Mouse (Mus musculus) gastrocnemius, adult 8-10 months (tissue): Measurements from ENCODE around the gene Gm20388. TPM values are rescaled to one million over a fixed set of nuclear protein-coding genes. Genes with fewer than 3 reads are reported as not detected.
A peak's percentile ranks its signal among the peaks of the same experiment; 100 is the strongest.

Experiments used
- DNase-seq, 2 experiments: peaks; one replicate each; pipeline ENCODE4 v3.0.0; 2022; ENCODE audit warnings: low spot score in 2 of 2
- total RNA-seq, 4 experiments: library from RNA; stranded (reverse); gene quantifications; 2 replicates each; pipeline ENCODE4 v1.2.4; 2022

Gene Gm20388
- total RNA-seq, 4 experiments from 2014 or later = 4.4 to 20.0 (median 7.9) TPM; not detected in 1

DNA sequence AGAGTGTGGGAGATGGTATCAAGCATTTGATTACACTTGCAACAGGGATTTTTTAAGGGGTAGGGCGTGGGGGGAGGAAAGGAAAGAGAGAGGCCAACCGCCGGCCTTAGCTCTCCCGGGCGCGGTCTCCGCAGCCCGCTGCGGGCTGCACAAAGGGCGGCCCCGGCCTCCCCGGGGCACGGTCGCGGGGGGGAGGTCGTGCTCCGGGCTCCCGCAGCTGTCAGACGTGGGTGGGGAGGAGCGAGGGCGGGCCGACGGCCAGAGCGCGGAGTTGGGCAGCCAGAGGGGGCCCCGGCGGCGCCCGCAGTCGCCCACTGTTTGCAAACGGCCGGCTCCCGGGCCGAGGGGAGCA, 576.7 kb downstream of the Gm20388 start:
- peak in 1 of 2 experiments; percentile 46 for DNase-seq

DNA sequence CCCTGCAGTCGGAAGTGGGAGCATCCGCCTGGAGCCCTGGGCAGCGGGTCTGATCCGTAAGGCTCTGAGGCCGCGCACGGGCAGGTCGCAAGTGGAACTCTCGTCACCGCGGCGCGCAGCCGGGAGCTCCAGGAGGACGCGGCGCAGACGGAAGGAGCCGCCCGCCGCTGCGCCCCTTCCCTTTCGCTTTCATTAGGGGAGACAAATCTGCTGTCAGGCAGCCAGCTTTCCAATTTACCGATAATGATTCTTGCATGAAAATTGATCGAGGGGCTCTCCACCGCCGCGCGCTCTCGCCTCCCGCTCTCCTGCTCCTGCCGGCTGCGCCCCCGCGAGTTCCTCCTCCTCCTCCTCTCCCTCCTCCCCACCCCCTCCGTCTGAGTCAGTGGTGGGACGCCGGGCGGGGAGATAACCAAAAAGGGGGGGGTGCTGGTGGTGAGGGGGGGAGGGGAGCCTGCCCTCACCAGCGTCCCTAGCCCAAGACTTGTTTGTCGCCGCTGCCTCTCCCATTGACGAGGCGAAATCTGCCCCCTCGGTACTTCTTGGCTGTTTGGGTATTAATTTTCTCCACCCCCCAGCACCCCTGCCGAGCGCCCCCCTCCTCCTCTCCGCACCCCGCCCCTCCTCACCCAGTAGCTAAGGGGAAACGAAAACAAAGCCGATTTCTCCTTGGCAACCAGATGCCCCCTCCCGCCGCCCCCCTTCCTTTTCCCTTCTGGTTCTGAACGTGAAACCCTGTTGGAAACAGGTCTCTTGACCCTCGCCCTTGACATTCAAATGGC, 577.3 kb downstream of the Gm20388 start:
- DNase-seq = no peak

DNA sequence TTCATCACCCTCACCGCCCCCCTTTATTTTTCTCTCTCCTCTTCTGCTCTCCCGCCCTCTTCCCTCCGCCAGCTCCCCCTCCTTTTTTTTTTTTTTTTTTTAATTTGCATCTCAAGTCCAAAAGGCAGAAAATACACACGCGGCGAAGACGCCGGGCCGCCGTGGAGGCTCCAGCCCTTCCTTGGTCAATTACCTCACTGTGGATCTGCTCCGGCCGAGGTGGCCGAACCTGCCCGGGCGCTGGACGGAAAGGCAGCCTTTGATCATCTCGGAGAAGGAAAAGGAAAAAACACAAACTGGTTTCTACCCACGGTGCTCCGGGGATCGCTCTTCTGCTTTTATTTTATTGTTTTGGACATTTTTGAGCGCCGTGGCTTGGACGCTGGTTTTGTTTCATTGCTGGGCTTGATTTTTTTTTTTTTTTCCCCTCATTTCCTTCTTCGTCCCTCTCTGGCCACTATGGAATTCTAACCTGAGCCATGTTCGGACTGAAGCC, 578.0 kb downstream of the Gm20388 start:
- DNase-seq = no peak

DNA sequence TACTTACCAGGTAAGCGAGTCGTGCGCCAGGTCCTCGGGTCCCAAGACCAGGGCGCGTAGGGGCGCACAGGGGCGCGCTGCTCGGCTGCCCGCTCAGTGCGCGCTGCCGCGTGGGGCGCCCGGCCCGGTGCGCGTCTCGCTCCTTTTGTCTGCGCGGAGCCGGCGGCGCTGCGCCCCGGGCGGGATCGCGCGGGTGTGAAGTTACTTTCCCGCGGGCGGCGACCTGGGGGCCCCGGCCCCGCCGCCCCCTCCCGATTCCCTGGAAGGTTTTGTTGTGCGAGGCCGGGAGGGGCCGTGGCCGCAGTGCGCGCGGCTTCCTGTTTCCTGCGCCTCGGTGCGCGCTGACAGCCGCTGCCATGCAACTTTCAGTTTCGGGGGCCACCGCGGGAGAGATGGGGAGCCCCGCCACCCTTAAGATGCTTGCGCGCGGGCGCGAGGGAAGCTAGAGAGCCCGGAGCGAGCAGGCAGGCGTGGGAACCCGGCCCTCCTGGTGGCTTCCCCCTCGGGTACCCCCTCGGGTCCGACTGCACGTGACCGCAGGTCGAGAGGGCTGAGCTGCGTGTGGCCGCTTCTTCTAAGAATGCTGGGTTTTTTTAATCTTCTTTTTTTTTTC, 578.6 kb downstream of the Gm20388 start:
- no peak for DNase-seq

DNA sequence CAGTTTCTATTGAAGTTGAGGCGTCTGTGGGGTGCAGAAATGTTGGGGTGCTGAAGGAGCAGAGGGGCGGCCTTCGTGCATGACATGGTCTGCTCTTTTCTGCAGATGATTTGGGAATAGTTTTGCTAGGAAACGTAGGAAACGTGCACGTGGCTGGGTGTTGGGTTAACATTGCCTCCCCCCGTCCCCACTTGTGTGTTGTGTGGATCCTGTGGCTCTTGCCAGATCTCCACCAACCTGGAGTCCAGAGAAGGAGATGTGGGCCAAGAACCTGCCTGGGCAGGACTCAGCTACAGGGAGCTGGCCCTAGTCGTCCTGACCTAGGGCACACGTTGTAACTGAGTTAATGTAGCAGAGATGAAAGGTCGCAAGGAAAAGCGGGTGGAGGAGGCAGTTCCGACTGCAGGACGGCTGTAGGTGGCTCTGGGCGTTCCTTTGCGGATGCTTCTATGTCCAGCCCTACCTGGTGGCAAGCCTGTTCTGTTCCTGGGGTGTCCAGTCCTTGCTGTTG, 579.2 kb downstream of the Gm20388 start:
- DNase-seq = no peak

DNA sequence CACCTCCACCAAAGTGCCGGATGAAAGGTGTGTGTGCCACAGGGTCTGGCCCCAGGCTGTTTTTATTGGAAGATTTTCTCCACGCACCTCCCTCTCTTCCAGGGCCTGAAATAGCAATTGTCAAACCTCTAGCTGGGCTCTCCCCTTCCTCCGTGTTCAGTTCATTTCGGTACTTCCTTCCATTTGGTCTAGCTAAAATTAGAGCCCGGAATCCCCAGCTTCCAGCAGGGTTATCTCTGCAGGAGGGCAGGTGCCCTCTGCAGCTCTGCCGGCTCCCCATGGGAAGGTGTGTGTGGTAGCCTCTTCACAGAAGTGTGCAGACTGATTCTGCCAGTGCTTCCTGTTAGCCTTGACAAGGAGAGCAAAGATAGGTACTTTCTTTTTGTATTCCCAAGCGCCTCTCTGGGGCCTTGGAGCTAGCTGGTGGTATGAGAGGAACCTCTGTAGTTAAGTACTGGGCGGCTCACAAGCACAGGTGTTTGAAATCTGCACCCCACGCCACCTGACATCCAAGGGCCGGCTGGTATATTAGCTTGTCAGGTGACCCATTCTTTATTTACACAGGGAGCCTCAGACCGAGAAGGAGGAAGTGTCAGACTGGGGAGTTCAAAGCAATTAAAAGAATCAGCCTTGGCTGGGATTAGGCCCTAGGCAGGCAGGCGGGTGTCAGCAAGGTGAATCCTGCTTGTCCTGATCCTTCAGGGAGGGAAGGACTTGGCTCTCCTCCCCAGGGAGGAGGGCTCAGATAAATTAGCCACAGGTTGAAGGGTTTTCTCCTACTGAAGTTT, 579.9 kb downstream of the Gm20388 start:
- DNase-seq = no peak

DNA sequence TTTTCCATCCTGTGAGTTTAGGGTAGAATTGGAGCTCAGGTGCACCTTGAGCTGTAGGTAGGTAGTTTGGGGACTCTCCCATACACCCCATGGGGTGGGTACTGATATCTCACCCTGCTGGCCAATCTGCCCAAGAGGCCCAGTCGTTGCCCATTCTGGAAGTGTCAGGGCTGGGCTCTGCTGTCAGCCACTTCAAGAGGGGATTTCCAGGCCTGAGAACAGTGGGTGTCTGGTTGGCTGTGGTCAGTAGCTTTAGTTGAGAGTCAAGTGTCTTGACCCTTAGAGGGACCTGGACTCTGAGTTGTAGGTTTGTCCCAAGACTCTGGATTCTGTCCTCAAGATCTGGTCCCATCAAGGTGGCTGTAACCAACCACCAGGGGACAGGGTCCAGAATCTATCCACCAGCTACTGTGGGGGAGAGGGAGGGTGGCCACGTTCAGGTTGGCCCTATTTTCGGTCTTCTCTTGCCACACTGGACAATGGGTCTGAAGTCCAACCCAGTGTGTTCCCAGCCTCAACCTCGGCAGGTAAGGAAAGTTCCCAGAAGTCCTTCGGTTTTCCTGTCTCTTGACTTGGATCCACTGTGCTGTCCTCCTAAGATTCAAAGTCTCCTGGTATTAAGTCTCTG, 580.6 kb downstream of the Gm20388 start:
- no peak for DNase-seq

DNA sequence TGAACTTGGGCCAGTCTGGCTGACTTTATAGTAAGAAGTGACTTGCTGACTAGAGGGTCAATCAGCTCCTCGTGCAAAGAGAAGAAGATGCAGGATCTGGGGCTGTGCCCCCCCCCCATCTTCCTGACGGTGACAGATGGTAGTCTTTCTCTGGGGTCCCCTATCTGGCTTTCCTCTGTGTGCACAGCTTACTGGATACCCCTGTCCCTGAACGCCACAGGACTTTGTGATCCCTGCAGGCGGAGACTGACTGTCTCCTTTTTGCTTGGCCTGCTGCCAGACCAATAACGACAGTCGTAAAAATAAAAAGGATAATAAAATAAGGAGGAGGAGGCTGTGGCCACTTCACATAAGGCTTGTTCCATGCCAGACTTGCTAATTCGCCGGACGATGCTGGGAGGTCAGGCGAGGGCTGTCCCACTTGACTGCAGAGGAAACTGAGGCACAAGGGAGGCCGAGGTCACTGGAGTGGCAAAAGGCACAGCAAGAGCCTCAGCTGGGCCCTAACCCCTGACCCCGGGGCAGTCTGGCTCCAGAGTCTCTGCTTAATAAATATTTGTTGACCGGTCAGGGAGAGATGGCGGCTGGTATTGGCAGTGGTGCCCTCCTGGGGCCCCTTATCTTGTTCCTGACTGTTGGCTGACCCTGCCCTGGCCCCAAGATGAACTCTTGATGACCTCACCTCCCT, 581.7 kb downstream of the Gm20388 start:
- DNase-seq = no peak

DNA sequence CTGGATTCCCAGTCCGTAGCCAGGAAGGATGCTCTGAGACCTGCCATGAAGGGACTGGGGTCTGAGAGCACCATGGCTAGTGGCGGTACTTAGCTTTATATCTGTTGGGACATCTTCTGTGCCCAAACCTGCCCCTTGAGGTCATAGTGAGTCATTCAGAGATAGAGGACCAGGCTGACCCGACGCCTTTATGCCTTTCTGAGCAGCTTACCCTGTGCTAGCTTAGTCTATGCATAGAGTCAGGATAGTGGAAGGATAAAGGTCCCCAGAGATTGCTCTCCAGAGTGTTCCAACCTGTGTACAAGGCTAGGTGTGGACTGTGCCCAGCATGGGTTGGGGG, 582.2 kb downstream of the Gm20388 start:
- DNase-seq = no peak

DNA sequence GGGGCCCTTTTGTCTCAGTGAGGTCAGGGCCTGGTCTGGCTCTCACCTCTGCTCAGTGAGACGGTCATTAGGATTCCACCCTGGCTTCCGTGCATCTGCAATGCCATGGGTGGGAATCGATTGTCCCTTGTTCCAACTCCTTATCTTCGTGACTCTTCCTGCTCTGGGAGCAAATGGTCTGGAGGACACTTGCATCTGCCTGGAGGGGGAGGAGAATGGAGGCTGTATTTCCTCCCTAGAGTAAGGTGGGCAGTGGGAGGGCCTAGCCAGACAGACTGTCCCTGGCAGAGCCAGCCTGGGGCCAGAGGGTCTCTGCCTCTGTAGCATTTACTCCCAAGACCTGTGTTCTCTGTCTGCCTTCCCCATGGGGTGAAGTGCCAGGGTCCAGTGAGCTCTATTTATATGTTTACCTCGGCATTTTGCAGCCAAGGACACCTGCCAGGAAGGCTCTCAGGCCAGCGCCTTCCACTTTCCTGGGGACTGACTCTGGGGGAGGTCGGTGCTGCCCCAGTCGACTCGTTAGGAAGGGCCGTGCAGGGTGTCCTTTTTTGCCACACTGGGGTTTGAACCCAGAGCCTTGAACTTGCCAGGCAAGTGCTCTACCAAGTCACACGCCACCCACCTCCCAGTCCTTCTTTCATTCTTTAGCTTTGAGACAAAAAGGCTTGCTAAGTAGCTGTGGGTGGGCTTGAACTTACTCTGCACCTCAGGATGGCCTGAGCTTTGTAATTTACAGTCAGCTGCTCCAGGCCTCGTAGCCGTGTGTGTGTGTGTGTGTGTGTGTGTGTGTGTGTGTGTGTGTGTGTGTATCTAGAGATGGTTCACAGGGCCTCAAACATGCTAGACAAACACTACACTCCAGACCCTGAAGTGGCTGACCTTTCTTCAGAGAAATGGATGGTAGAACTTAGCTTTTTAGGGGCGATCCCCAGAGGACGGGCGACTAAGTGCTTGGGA, 583.1 kb downstream of the Gm20388 start:
- no peak for DNase-seq

DNA sequence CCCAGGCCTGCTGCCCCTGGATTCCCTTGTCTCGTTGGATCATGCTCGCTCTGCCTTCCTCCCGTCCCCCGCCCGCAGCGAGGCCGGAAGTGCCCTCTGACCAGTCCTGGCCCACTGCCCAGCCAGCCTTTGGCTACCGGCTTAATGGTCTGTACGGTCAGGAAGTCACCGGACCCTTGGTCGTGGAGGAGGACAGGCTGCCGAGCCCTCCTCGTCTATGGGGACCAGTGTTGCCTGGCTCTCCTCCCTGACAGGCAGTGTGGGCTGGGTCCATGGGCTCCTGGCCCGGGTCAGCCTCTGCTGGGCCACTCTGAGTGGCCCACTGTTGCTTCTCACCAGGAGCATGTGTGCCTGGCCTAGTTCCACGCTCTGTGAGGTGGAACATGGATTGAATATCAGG, 584.3 kb downstream of the Gm20388 start:
- peak; percentile 75 to 83 for DNase-seq

DNA sequence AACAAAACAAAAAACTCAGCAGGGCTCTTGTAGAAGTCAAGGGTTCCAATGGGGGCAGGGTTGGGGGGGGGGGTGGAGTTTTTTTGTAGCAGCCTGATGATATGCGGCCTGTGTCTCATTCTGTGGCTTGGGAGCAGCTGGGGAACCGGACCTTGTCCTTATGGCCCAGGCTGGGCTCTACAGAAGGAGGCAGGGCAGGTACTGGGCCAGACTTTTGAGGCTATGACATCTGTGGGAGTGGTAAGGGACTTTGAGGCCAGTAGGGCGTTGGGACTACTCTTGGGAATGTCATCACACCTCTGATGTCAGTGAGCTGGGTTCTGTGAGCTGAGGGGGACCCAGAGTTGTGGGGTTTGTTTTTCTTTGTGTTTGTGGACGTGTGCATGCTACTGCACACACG, 584.8 kb downstream of the Gm20388 start:
- DNase-seq = no peak

DNA sequence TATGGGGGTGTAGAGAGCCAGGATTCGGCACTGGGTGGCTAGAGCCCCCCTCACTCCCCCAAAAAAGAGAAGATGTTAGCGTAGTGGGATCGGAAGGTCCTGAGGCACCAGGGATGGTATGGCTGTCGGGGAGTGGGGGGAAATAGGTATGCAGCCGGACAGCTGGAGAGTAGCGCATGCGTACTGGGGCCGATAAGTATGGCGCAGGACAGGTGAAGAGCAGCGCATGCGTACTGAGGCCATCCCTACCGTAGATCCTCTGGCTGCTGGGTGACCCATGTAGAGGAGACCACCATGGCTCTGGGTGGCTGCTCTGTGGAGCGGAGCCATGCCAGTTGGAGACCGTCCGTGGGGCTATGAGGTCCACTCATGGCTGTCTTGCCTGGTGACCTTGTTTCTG, 585.8 kb downstream of the Gm20388 start:
- no peak for DNase-seq

DNA sequence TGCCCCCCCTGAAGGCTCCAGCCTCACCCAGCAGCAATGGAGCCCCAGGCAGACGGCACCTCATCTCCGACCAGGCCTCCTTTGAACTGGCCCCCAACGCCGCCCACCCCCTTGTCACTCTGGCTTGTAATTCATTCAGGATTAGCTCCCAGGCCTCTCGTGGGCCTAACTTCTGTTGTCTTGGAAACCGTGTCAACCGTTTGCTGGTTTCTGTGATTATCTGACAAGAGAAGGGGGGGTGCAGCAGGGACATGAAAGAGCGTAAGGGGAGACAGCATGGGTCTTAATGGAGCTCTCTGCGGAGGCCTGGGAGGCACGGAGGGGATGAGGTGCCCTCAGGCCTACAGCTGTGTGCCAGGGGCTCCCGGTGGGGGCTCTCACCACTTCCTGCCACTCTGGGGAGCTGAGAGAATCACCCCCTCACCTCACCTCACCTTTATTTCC, 586.9 kb downstream of the Gm20388 start:
- no peak for DNase-seq

DNA sequence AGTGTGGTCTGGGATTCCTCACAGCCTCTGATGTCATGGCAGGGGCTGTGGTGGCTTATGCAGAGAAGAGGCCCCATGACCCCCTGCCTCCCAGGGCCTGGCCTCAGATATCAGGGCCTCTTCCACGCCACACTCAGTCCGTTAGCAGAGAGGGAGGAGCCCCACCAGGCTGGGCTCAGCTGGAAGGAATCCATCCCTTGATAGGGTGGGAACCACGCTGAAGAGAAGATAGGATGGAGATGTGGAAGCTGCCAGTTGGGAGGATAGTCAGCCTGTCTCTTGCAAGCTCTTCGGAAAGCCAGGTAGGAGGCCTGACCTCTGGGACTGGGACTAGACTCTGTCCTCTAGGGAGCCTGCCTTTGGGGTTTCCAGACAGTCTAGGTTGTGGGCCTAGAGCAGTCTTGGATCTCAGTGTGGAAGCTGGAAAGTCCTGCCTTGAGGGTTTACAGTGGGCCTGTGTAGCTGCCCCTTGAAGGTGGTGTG, 587.7 kb downstream of the Gm20388 start:
- DNase-seq = no peak

DNA sequence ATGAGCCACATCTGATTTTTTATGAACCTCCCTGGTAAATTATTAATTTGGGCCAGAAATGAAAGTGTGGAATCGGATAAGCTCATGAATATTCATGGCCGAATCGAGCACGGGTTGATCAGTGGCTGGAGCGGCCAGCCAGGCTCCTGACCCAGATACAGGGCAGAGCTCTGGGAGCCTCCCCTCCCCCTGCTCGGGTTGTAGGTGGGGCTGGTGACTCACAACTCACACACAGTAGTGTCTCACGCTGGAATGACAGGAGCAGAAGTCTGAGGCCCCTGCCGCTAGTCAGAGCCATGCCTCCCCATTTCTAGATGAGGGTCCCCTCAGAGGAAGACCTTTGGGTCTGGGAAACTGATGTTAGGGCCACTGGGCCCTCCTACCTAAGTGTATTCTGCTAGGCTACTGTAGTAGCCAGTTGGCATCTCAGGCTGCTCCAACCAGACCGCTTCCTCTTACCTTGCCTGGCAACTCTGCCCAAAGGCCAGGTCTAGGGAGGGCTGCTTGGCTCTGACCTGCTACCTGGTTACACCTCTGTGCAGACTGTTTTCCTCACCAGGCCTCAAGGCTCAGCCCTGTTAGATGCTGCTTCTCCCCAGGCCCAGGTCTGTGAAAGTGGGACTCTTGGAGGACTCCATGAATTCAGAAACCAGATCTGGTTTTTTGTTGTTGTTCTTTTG, 588.4 kb downstream of the Gm20388 start:
- DNase-seq = peak; percentile 76 to 81

DNA sequence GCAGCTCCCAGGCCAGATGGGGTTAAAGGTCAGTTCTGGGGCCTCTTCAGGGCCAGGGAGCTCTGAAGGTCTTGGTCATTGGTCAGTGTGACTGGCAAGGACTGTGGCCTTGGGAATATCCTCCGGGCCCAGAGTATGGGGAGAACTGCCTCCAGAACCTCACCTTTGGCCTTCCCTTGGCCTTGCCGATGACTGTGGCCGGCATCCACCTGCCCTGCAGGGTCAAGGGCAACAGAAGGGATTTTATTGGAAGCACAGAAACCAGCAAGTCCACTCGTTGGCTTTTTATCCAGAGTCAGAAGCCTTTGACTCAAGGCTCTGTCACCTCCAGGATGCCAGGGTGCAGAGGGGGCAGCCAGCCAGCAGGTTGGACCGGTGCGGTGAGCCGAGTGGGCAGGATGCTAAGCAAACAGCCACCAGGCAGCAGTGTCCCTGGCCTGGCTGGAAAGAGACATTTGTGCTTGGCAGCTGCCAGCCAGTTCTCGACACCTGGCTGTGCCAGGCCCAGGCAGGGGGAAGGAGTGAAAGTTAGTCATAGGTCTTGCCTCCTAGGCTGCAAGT, 590.1 kb downstream of the Gm20388 start:
- DNase-seq = peak in 1 of 2 experiments; percentile 54

DNA sequence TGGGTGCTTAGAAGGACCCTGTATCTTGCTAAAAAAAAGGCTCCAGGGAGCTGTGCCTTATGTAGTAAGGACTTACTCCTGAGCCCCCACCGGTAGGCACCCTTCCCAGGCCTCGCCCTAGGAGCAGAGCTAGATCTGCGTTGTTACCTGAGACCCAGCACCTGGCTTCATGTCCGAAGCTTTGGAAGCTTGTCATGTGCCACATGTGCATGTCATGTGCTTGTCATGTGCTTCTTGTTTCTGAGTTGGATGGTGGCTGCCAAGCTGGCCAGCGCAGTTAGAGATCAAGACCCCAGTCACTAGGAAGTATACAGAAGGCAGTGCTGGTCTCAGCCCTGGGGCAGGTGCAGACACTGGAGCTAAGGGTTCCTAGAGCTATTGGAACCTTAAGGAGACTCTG, 590.8 kb downstream of the Gm20388 start:
- no peak for DNase-seq

DNA sequence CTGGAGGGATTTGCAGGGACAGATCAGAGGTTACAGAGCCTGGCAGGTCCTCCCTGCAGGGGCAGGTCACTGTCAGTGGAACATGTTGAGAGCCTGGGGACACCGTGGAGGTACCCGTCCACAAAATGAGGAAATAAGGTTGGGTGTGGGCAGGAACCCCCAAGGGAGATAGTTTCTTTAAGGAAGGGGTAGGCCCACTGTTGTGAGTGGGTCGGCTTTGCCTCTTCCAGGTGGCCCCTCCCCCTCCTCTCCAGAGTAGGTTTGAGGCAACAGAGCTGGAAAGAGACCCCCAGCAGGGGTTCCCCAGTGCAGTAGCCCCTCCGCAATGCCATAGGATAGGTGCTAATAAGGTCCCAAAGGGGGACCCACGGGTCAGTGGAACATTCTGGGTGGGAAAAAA, 591.8 kb downstream of the Gm20388 start:
- DNase-seq = no peak
